Mouse (Mus musculus) layer of hippocampus, adult 9-11 months (tissue): ENCODE data around the gene Efcab8.
"Not testable (repeated sequence)": the region's sequence is repeated elsewhere in the genome, so short reads cannot be mapped to it uniquely, and the experiment has no call there.

Experiments
- DNase-seq: peaks from one replicate; pipeline ENCODE4 v3.0.0; 2022

The Efcab8 gene

DNA sequence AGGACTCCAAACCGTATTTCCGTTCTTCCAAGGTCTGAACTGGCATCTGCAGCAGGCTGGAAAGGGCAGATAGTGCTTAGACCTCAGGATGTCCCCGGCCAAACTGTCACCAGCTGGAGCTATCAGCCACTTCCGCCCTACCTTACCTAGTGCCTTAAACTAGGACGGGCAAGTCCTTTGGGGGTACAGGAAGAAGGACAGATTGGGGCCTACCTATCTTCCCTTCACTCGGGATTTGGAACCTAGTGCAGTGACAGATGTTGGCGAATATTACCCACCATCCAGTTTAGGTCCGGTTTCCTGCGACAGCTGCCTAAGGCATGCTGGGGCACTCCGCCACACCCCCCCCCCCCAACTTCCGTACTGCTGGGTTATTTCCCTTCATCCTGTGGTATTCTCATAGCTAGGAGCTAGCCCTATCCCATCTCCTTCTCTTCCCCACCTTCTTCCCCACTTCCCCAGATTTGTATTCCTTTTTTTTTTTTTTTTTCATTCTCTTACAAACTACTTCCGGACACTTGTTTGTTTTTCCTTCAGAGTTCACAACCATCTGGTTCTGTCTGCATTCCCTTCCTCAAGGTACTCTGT, at the start of gene Efcab8:
TSS of gene Efcab8 (plus strand) at position 538 of the 588 bp plus-strand sequence.
- DNase-seq, result no peak

GRCm38 (mm10) chr2:153734033-153734432, 45.7 kb upstream of the Efcab8 start:
- no peak for DNase-seq

DNA sequence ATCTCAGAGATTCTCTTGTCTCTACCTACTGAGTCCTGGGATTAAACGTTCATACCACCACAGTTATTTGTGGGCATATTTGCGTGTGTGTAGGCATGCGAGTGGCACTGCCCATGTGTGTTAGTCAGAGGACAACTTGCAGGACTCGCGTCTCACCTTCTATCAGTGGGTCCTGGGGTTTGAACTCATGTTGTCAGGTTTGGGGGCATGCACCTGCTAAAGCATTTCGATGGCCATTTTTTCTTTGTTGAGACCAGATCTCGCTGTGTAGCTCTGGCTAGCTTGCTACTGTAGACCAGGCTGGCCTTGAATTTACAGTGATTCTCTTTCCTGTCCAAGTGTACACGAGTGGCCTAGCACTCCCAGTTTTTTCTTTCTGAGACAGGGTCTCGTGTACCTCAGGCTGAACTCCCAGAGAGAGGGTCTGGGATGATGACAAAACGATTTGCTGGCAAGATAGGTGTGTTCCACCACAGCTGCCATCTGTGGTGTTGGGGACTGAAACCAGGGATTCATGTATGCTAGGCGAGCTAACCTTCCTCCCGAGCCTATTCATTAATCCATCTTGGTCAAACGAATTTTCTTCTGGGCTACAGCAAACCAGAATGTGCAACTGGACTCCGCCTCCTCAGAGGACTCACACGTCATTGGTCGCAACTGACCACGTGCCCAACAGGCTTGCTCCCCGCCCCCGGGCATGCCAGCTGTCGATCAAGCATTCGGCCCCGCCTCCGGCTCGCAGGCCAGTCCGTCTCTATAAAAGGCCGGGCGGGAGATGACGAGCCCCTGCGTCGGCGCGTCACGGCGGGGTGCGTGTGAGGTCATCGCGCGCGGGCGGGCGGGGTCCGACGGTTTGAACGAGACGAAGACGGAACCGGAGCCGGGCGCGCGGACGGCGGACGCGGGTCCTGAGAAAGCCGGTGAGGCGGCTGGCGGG, 39.0 kb upstream of the Efcab8 start, which contains the start of gene Mapre1:
TSS of gene Mapre1 (plus strand) at position 775 of the 937 bp plus-strand sequence.
- peak; percentile 100 for DNase-seq

GRCm38 (mm10) chr2:153741437-153742065, 38.2 kb upstream of the Efcab8 start:
- DNase-seq, result peak; percentile 14

- DNase-seq, result no peak
These were observed 31.7 kb upstream of the Efcab8 start for GRCm38 (mm10) chr2:153747994-153748393.

DNA sequence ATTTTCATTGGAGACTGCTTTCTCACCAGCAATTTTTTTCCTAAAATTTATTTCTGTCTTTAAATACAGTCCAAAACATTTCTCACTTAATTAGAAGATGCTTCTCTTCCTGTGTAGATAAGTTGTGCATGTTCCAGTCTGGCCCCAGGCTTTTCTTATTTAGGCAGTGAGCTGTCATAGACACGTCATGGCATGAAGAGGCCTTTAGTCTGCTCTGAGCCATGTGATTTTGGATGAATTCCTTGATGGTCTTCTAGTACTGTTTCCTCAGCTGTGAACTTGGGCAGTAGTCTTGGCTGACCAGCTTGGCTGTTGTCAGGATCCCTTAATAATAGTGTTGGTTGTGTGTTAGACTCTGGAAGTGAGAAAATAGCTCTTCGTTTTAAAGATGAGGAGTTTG, 29.4 kb upstream of the Efcab8 start:
- no peak for DNase-seq

DNA sequence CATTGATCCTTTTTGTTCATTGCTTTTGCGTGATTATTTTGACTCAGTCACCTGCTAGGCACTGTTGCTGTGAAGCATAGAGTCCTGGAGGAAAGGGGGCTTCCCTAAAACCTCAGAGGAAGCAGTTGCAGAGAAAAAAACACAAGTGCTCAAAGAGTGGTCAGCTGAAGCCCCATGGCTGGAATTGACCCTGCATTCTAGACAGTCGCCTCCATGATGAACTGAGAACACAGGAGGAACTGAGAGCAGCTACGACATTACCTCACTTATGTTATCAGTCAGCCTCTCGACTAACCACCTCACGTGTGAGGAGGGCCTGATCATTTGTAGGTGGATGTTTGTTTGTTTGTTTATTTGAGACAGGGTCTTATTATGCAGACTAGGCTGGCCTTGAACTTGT, 17.6 kb upstream of the Efcab8 start:
- no peak for DNase-seq

DNA sequence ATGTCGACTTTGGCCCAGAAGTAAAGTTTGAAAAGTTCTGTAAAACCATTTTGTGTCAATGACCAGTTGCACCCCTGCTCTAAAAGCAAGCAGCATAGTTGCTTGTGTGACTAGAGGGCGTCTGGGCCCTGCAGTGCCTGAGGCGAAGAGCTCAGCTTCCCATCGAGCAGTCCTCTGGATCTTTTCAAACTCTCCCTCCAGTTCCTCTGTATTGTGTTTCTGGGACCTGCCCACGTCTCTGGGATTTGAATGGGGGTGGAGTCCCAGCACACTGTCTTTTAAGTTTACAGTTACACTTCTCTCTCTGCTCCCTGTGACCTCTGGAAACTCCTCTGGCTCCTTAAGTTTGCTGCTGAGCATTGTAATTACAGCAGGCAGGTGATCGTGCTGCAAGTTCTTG, 12.2 kb upstream of the Efcab8 start:
- no peak for DNase-seq

- DNase-seq, result no peak
These were observed 10.8 kb upstream of the Efcab8 start for GRCm38 (mm10) chr2:153768881-153769280.

DNA sequence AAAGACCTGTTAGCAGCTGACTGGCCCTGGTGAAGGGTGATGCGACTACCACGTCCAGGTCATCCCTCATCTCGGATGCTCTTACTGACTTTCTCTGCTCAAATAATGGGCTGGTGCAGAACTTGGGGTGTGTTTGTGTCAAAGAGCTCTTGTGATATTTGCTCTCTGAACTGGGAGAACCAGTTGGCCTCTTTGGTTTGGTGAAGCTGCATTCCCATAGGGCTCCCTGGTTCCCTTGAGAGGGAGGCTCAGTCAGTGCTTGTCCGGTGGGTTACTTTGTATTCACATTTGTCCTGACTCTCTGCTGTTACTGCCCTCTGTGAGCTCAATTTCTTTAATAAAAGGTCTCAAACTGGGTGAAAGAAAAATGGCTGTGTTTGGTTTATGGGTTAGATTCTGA, 6.8 kb upstream of the Efcab8 start:
- no peak for DNase-seq

- no peak for DNase-seq
These were observed 4.3 kb upstream of the Efcab8 start for GRCm38 (mm10) chr2:153775472-153775871.

GRCm38 (mm10) chr2:153778638-153779362, 931 bp upstream of the Efcab8 start:
- DNase-seq, result peak; percentile 40

GRCm38 (mm10) chr2:153781181-153781580, 1.4 kb downstream of the Efcab8 start:
- DNase-seq, result no peak

- peak; percentile 26 for DNase-seq
These were observed 4.9 kb downstream of the Efcab8 start for GRCm38 (mm10) chr2:153784668-153785067.

DNA sequence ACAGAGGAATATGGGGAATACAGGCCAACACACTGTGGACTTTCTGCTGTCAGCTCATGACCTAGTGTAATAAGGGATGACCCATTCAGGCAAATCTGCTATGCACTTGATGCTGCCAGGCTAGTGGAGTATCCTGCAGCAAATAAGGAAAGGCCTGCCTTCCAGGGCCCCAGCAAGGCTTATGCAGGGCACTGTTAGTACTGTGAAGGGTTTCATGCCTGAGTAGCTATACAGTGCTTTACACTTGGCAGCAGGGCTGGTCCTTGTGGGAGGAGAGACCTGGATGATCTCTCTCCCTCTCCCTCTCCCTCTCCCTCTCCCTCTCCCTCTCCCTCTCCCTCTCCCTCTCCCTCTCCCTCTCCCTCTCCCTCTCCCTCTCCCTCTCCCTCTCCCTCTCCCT, 13.6 kb downstream of the Efcab8 start:
- no peak for DNase-seq

- peak; percentile 10 for DNase-seq
These were observed 15.4 kb downstream of the Efcab8 start for GRCm38 (mm10) chr2:153795090-153795489.

GRCm38 (mm10) chr2:153807464-153807863, 27.7 kb downstream of the Efcab8 start:
- peak; percentile 41 for DNase-seq

DNA sequence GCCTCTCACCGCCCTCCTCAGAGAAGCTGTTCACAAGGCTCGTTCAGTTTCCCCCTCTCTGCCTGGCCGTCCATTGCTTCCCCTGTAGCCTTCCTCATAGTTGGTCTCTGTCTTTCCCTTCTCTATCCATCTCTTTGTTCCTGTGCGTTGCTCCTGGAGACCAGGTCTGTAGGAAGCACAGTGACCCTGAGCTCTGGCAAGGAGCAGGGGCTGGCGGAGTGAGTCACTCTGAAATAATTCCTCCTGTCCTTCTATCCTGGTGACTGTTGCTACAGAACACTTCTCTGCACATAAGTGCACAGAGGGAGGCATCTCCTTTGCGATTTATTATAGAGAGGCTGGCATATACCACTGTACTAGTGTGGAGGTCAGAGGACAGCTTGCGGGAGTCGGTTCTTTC, 28.4 kb downstream of the Efcab8 start:
- no peak for DNase-seq

DNA sequence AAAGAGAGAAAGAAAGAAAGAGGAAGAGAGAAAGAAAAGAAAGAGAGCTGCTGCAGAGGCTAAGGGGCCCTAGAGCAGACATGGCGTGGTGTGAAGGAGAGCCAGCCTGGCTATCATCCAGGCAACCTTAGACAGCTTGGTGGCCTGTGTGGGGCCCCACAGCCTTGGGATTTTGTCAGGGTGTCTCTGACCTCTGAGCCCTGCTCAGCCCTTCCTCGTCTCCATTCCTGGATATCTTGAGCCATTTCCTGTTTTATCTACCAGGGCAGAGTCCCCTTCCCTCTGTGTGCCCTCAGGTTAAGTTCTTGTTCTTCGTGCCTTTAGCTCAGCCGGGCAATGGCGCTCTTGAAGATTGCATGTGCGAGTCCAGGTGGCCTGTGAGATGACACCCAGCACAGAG, 29.1 kb downstream of the Efcab8 start:
- DNase-seq, result no peak

DNA sequence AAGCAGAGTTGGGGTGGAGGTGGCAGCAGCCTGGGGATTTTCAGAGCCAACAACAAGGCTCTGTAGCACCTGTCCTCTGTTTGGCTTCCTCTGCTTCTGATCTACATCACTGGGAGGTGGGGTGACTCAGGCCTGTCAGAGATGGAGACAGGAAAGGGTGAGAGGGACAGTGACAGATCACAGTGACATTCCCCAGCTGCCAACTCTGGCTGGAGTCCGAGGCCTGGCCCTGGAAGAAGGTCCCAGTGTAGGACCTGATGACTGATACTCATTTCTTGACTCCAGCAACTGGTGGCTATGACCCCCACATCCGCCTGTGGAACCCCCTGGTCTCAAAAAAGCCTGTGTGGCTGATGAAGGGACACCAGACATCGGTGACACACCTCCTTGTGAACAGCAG, 30.2 kb downstream of the Efcab8 start:
- DNase-seq, result no peak

DNA sequence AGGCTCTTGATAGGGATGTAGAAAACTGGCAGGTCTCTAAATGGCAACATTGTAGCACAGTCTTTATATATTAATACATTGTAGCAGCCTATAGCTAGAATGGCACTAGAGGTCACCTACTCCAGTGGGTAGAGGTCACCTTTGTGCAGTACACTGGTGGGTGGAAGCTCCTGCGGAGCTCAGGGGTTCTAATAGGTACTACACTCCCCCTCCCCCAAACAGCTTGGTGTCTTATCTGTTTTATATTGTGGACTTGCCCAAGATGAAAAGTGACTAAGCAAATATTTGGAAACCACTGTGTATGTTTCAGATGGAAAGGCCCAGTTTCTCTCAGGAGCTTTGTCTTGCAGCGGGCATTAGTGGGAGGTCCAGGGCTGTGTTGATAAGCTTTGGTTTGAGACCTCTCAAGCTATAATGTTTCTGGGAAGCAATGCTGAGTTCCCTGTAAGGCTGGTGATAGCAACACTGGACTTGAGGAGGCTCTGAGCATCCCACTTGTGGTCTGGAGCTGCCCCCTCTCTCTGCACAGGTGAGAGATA, 42.3 kb downstream of the Efcab8 start:
- DNase-seq, result no peak

DNA sequence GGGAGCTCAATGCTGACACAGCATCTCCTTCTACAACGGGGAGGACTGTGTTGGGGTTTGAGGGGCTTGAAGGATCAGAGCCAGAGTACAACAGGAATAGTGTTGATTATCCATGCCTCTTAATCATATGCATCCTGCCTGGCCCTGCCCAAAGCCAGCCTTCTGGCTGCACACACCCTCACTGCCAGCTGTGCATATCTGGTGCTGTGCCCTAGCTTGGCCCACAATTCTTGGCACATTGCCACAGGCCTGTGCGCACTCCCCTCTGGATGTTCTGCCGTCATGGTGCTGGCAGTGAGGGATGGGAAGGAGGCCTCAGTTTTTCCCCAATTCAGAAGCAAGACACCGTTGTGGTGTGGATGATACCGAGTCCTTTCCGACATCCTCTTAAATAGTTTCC, 44.9 kb downstream of the Efcab8 start:
- peak; percentile 8 for DNase-seq

DNA sequence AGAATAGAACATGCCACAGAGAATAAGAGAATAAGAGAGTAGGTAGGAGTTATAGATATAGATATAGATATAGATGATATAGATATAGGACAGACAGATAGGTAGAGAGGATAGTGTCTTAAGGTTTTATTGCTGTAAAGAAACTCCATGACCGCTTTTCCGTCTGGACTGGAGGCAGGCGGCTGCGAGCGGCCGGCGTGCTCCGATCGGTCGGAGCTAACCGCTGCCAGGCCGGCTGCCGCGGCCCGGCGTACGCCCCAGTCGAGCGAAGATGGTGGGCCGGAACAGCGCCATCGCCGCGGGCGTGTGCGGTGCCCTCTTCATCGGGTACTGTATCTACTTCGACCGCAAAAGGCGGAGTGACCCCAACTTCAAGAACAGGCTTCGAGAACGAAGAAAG, 46.2 kb downstream of the Efcab8 start:
- not testable (repeated sequence) for DNase-seq
